11 mouse cellular contexts compared by ENCODE assay signal in the genomic region with DNA sequence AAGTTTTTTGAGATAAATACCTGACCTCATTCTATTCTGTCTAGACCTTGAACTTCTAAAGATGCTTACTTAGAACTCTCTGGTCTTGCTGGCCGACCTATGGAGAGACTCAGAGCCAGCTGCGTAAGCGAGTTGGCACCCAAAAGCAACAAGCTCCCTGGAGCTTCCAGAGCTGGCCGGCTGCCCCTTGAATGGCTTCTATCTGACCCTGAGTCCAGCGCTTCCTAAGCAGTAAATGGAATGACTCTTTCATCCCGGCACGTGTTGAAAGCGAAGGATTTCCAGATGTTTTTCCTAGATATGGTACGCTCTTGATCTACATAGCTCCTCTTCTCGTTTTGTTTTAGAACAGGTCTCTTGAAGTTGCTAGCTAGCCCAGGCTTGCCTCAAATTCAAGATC.
DNase-seq lines count a peak whose midpoint lies in the region; ATAC-seq lines count a peak whose summit lies in the region.
"Had no signal": no experiment of that assay in that cellular context is flagged by ENCODE, and none has a peak within 500 bp of the region (broad histone marks: within the 10 kb centered on the region; RNA-seq: fewer than 3 reads in every experiment).

No protein-coding gene starts in this region.

- no peak overlapping the region for H3K4me3 ChIP-seq in heart, embryonic 11.5 days (ENCODE audit: low read depth, low read length)
- H3K4me3 ChIP-seq in forebrain, embryonic 14.5 days (ENCODE audit: low read depth, low read length) = no peak overlapping the region
- H3K4me3 ChIP-seq: embryonic facial prominence, embryonic 13.5 days; myocyte had no signal

- intact Hi-C loops in heart, postnatal 14 days (cut with DNase I) = no loop called here

- no peaks in the 10 kb centered on the region for H3K27me3 ChIP-seq in heart, embryonic 11.5 days (ENCODE audit: control insufficient read depth, insufficient read depth, low read length)
- no peaks in the 10 kb centered on the region for H3K27me3 ChIP-seq in forebrain, embryonic 14.5 days (replicated peaks; ENCODE audit: control insufficient read depth, insufficient read depth, low read length)
- H3K27me3 ChIP-seq: embryonic facial prominence, embryonic 13.5 days had no signal

- no peak overlapping the region for H3K4me2 ChIP-seq in heart, embryonic 11.5 days
- no peak overlapping the region for H3K4me2 ChIP-seq in forebrain, embryonic 14.5 days (ENCODE audit: low read length)
- H3K4me2 ChIP-seq: embryonic facial prominence, embryonic 13.5 days had no signal

- H3K9me3 ChIP-seq in heart, embryonic 11.5 days (replicated peaks; ENCODE audit: control insufficient read depth, low read length) = no peaks in the 10 kb centered on the region
- H3K9me3 ChIP-seq in forebrain, embryonic 14.5 days (replicated peaks; ENCODE audit: control insufficient read depth, low read length) = no peaks in the 10 kb centered on the region
- H3K9me3 ChIP-seq: embryonic facial prominence, embryonic 13.5 days had no signal

- no peak for ATAC-seq in heart, embryonic 11.5 days (replicated peaks; ENCODE audit: insufficient number of reproducible peaks, low FRiP score, low TSS enrichment)
- ATAC-seq in forebrain, embryonic 14.5 days = no peak

- no peaks in the 10 kb centered on the region for H3K36me3 ChIP-seq in heart, embryonic 11.5 days (ENCODE audit: control insufficient read depth, insufficient read depth, low read length)
- no peaks in the 10 kb centered on the region for H3K36me3 ChIP-seq in forebrain, embryonic 14.5 days (ENCODE audit: control insufficient read depth, insufficient read depth, low read length)
- H3K36me3 ChIP-seq: embryonic facial prominence, embryonic 13.5 days had no signal

- H3K4me1 ChIP-seq in heart, embryonic 11.5 days (ENCODE audit: control insufficient read depth, insufficient read depth, low read length) = no peaks in the 10 kb centered on the region
- H3K4me1 ChIP-seq in forebrain, embryonic 14.5 days (ENCODE audit: control insufficient read depth, insufficient read depth, low read length) = peaks cover 2% of the 10 kb centered on the region; the same call in 1 of the 2 replicates

- 52% methylated on average over 10 of the region's 10 CpGs for WGBS in heart, embryonic 11.5 days (ENCODE audit: insufficient replicate concordance)
- 91% methylated on average over 10 of the region's 10 CpGs for WGBS in forebrain, embryonic 14.5 days

- no peak overlapping the region for H3K9ac ChIP-seq in heart, embryonic 11.5 days (ENCODE audit: low read depth, low read length)
- no peak overlapping the region for H3K9ac ChIP-seq in forebrain, embryonic 14.5 days (ENCODE audit: low read length)
- H3K9ac ChIP-seq: embryonic facial prominence, embryonic 13.5 days had no signal

- peak; percentile 96 for DNase-seq in heart, adult 11 months
- peak; percentile 35 for DNase-seq in urinary bladder, postnatal 14 days (ENCODE audit: low spot score)
- DNase-seq in urinary bladder, postnatal 10 days (ENCODE audit: low spot score) = no peak
- peak; percentile 67 to 72 for DNase-seq in heart, postnatal 14 days
- no peak for DNase-seq in forebrain, embryonic 14.5 days (ENCODE audit: low spot score)
- no peak for DNase-seq in yolk sac, embryonic 10.5 days (ENCODE audit: low spot score)
- no peak for DNase-seq in cerebellum, adult 8-10 months

- H3K27ac ChIP-seq in heart, embryonic 11.5 days (ENCODE audit: low read depth, low read length) = no peak overlapping the region
- no peak overlapping the region for H3K27ac ChIP-seq in forebrain, embryonic 14.5 days (ENCODE audit: low read depth, low read length)
- H3K27ac ChIP-seq: embryonic facial prominence, embryonic 13.5 days; macrophage had no signal

Comparison
In these comparisons a context has a peak if more than half of its experiments do, and no peak if none do; other contexts are left out.
1. DNase-seq: peak in heart, adult 11 months (single experiment), urinary bladder, postnatal 14 days (single experiment) and heart, postnatal 14 days (2 of 2); none in urinary bladder, postnatal 10 days (single experiment), forebrain, embryonic 14.5 days (single experiment), yolk sac, embryonic 10.5 days (single experiment) and cerebellum, adult 8-10 months (single experiment).